Mouse (Mus musculus) heart, adult 18-20 months (tissue): ENCODE results near the gene Igsf23. TPM values are rescaled to one million over a fixed set of nuclear protein-coding genes. Genes with fewer than 3 reads are reported as not detected.
A peak's percentile ranks its signal among the peaks of the same experiment; 100 is the strongest.
"Not testable (repeated sequence)": the region's sequence is repeated elsewhere in the genome, so short reads cannot be mapped to it uniquely, and the experiment has no call there.

Source experiments
- DNase-seq, 2 experiments: peaks; one replicate each; pipeline ENCODE4 v3.0.0; 2021 to 2022; ENCODE audit warnings: mixed read lengths in 1 of 2
- long read RNA-seq, 2 experiments: library from polyadenylated mRNA; stranded (forward); transcript quantifications; one replicate each; pipeline ENCODE4 v2.0.0; 2021
- total RNA-seq, 2 experiments: library from RNA; stranded (reverse); gene quantifications; 2 replicates each; pipeline ENCODE4 v1.2.3; 2021

The Igsf23 gene
- 1 to 10 TPM; 1.1 to 2.2 TPM for total RNA-seq
- long read RNA-seq, experiment 1, partial matches to known transcripts, result 0 of 1 reads
- long read RNA-seq, experiment 1, other reads (novel, unspliced or antisense), result 0 of 1 reads
- long read RNA-seq, experiment 2, partial matches to known transcripts, result 0 of 2 reads
- long read RNA-seq, experiment 2, other reads (novel, unspliced or antisense), result 0 of 2 reads

GRCm38 (mm10) chr7:19950589-19950988 is at the start of gene Igsf23:
Gene Igsf23, minus strand, starts transcription at chr7:19950756.
- no peak for DNase-seq

- not testable (repeated sequence) for DNase-seq
These were observed 46.2 kb upstream of the Igsf23 start for GRCm38 (mm10) chr7:19996721-19997120.

- not testable (repeated sequence) for DNase-seq
These were observed 40.6 kb upstream of the Igsf23 start, which contains the start of gene Nlrp9b for GRCm38 (mm10) chr7:19991165-19991564. Gene Nlrp9b, plus strand, starts transcription at chr7:19991465.

- no peak for DNase-seq
These were observed 21.0 kb upstream of the Igsf23 start for GRCm38 (mm10) chr7:19971516-19971915.

- no peak for DNase-seq
These were observed 19.6 kb upstream of the Igsf23 start for GRCm38 (mm10) chr7:19970196-19970595.

GRCm38 (mm10) chr7:19969541-19970090 is 19.1 kb upstream of the Igsf23 start:
- no peak for DNase-seq

GRCm38 (mm10) chr7:19969106-19969505 is 18.6 kb upstream of the Igsf23 start:
- no peak for DNase-seq

GRCm38 (mm10) chr7:19964985-19965579 is 14.5 kb upstream of the Igsf23 start, which contains the start of gene Ceacam20:
Gene Ceacam20, plus strand, starts transcription at chr7:19965412.
- DNase-seq, result no peak

- no peak for DNase-seq
These were observed 11.9 kb upstream of the Igsf23 start for GRCm38 (mm10) chr7:19962423-19962822.

GRCm38 (mm10) chr7:19956341-19956781 is 5.8 kb upstream of the Igsf23 start:
- DNase-seq, result peak; percentile 85 to 98

- no peak for DNase-seq
These were observed 5.3 kb upstream of the Igsf23 start for GRCm38 (mm10) chr7:19955861-19956260.

GRCm38 (mm10) chr7:19953054-19953453 is 2.5 kb upstream of the Igsf23 start:
- DNase-seq, result no peak

GRCm38 (mm10) chr7:19952320-19952986 is 1.9 kb upstream of the Igsf23 start:
- no peak for DNase-seq

GRCm38 (mm10) chr7:19949996-19950395 is 560 bp downstream of the Igsf23 start:
- no peak for DNase-seq

GRCm38 (mm10) chr7:19948956-19949355 is 1.6 kb downstream of the Igsf23 start:
- no peak for DNase-seq

- no peak for DNase-seq
These were observed 4.6 kb downstream of the Igsf23 start for GRCm38 (mm10) chr7:19945821-19946515.

GRCm38 (mm10) chr7:19945201-19945600 is 5.4 kb downstream of the Igsf23 start:
- no peak for DNase-seq

- no peak for DNase-seq
These were observed 5.8 kb downstream of the Igsf23 start for GRCm38 (mm10) chr7:19944709-19945108.

GRCm38 (mm10) chr7:19940256-19940655 is 10.3 kb downstream of the Igsf23 start:
- peak; percentile 68 to 73 for DNase-seq

GRCm38 (mm10) chr7:19939555-19940235 is 10.9 kb downstream of the Igsf23 start:
- peak; percentile 92 to 94 for DNase-seq

GRCm38 (mm10) chr7:19937229-19937821 is 13.2 kb downstream of the Igsf23 start:
- no peak for DNase-seq
